Mouse (Mus musculus): ENCODE measurements around the gene Dmbt1. TPM values are rescaled to one million over a fixed set of nuclear protein-coding genes. Genes with fewer than 3 reads are reported as not detected.
A peak's percentile ranks its signal among the peaks of the same experiment; 100 is the strongest.
"Not testable (repeated sequence)": the region's sequence is repeated elsewhere in the genome, so short reads cannot be mapped to it uniquely, and the experiment has no call there.

Dmbt1 gene
- total and polyA plus RNA-seq, 3 experiments = not detected

DNA sequence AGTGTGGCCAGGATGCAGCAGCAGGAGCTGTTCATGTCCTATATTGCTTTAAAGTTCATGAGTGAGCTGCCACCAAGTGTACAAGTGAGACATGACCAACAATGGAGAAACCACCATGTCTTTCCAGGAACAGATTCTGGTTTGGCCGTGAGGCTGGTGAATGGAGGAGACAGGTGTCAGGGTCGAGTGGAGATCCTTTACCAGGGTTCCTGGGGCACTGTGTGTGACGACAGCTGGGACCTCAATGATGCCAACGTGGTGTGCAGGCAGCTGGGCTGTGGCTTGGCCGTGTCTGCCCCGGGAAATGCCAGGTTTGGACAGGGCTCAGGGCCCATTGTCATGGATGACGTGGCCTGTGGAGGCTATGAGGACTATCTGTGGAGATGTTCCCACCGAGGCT is 8.9 kb downstream of the Dmbt1 start:
- H3K27me3 ChIP-seq (replicated peaks) = peaks cover 74% of the 10 kb centered on the region
- H3K36me3 ChIP-seq (replicated peaks in 1 of 2; ENCODE audit: control insufficient read depth in 1 of 2, insufficient read depth in 1 of 2, low read length in 1 of 2); dilution Hi-C loops (cut with MboI; ENCODE audit: extremely low pct_ligation_motif_present, extremely low pct_unique_long_range_greater_than_20kb, low sequenced_read_pairs); H3K4me1 ChIP-seq (ENCODE audit: control insufficient read depth in 1 of 2, insufficient read depth in 2 of 2); H3K4me3 ChIP-seq (replicated peaks in 1 of 3; ENCODE audit: low read depth in 2 of 3, low read length in 2 of 3, poor library complexity in 1 of 3); DNase-seq (ENCODE audit: extremely low read depth); H3K27ac ChIP-seq (ENCODE audit: insufficient read depth, low read depth); in situ Hi-C loops (cut with MboI; ENCODE audit: low pct_ligation_motif_present, low pct_unique_long_range_greater_than_20kb, low sequenced_read_pairs); H3K79me2 ChIP-seq (replicated peaks; ENCODE audit: control insufficient read depth, extremely low read depth, insufficient read depth, poor library complexity, severe bottlenecking); H3K4me2 ChIP-seq (ENCODE audit: insufficient read depth, low read depth, poor library complexity, severe bottlenecking); H3K9me3 ChIP-seq (replicated peaks; ENCODE audit: low read length); H3K9ac ChIP-seq (ENCODE audit: insufficient read depth, low read depth): not testable (repeated sequence)

DNA sequence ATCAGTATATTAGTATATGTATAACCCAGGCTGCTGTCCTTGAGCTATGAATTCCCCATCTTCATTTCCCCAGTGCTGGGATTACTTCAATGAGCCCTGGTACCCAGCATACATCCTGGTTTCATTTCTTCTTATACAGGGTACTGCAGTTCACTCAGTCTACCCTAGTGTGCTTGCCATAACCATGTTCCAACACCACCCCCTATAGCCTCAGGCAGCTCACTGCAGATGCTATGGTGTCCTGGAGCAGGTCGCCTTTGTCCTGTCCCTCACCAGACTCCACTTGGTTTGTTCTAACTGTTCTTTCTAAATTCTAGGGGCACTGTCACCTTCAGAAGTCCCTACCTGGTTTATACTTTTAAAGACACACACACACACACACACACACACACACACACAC is 10.8 kb downstream of the Dmbt1 start:
- no peak overlapping the region for H3K4me2 ChIP-seq (ENCODE audit: insufficient read depth, low read depth, poor library complexity, severe bottlenecking)
- in situ Hi-C loops (cut with MboI; ENCODE audit: low pct_ligation_motif_present, low pct_unique_long_range_greater_than_20kb, low sequenced_read_pairs) = no loop called here
- H3K79me2 ChIP-seq (replicated peaks; ENCODE audit: control insufficient read depth, extremely low read depth, insufficient read depth, poor library complexity, severe bottlenecking) = no peaks in the 10 kb centered on the region
- H3K27ac ChIP-seq (ENCODE audit: insufficient read depth, low read depth) = no peak overlapping the region
- TF ChIP-seq CHD1 (IDR thresholded peaks at IDR 0.05; ENCODE audit: low read depth, low read length) = no peak
- peak in 1 of 2 experiments; percentile 44; a peak in 2 of 4 replicates for TF ChIP-seq CTCF (conservative IDR thresholded peaks at IDR 0.05 in 1 of 2, IDR thresholded peaks at IDR 0.05 in 1 of 2; ENCODE audit: low read depth in 2 of 2, low read length in 2 of 2)
- TF ChIP-seq RAD21 (IDR thresholded peaks at IDR 0.05; ENCODE audit: low read depth, low read length) = peak; percentile 44
- TF ChIP-seq POLR2AphosphoS2 (IDR thresholded peaks at IDR 0.05; ENCODE audit: low read depth, low read length) = no peak
- TF ChIP-seq TBP (conservative IDR thresholded peaks at IDR 0.05; ENCODE audit: low read depth, low read length) = no peak
- dilution Hi-C loops (cut with MboI; ENCODE audit: extremely low pct_ligation_motif_present, extremely low pct_unique_long_range_greater_than_20kb, low sequenced_read_pairs) = no loop called here
- H3K4me3 ChIP-seq (replicated peaks in 1 of 3; ENCODE audit: low read depth in 2 of 3, low read length in 2 of 3, poor library complexity in 1 of 3) = no peak overlapping the region
- peaks cover 69% of the 10 kb centered on the region for H3K27me3 ChIP-seq (replicated peaks)
- DNase-seq (ENCODE audit: extremely low read depth) = no peak
- peaks cover 2% of the 10 kb centered on the region for H3K9me3 ChIP-seq (replicated peaks; ENCODE audit: low read length)
- no peaks in the 10 kb centered on the region for H3K36me3 ChIP-seq (replicated peaks in 1 of 2; ENCODE audit: control insufficient read depth in 1 of 2, insufficient read depth in 1 of 2, low read length in 1 of 2)
- no peaks in the 10 kb centered on the region for H3K4me1 ChIP-seq (ENCODE audit: control insufficient read depth in 1 of 2, insufficient read depth in 2 of 2)
- no peak overlapping the region for H3K9ac ChIP-seq (ENCODE audit: insufficient read depth, low read depth)

DNA sequence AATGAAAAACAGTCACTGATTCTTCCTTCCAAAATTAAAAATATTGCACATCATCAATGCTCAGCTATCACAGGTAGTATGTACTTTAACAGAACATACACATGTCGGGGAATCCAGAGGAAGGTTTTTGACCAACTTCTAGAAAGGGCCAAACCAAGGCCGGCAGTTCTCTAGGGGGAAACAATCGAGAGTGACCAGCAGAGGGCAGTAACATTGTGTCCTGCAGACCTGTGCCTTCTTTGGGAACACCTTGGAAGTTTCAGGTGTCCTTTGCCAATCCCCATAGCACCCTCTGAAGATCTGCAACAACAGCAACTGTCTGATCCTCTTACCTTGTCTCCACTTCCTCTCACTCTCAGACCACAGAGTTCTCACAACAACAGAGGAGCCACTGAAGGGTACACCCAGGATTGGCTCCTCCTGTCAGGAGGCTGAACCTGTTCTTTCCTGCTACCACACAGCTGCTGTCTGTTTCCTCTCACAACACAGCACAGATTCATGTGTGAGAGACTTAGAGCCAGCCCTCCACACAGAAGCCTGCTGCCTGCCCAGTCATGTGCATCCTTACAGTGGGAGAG is 13.5 kb downstream of the Dmbt1 start:
- not testable (repeated sequence) for DNase-seq (ENCODE audit: extremely low read depth)

DNA sequence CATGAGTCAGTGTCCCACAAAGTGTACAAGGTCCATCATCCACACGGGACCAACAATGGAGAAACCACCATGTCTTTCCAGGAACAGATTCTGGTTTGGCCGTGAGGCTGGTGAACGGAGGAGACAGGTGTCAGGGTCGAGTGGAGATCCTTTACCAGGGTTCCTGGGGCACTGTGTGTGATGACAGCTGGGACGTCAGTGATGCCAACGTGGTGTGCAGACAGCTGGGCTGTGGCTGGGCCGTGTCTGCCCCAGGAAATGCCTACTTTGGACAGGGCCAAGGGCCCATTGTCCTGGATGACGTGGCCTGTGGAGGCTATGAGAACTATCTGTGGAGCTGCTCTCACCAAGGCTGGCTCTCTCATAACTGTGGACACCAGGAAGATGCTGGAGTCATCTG is 18.0 kb downstream of the Dmbt1 start:
- H3K36me3 ChIP-seq (replicated peaks in 1 of 2; ENCODE audit: control insufficient read depth in 1 of 2, insufficient read depth in 1 of 2, low read length in 1 of 2); H3K4me2 ChIP-seq (ENCODE audit: insufficient read depth, low read depth, poor library complexity, severe bottlenecking); H3K79me2 ChIP-seq (replicated peaks; ENCODE audit: control insufficient read depth, extremely low read depth, insufficient read depth, poor library complexity, severe bottlenecking); in situ Hi-C loops (cut with MboI; ENCODE audit: low pct_ligation_motif_present, low pct_unique_long_range_greater_than_20kb, low sequenced_read_pairs); H3K9ac ChIP-seq (ENCODE audit: insufficient read depth, low read depth); H3K9me3 ChIP-seq (replicated peaks; ENCODE audit: low read length); H3K4me1 ChIP-seq (ENCODE audit: control insufficient read depth in 1 of 2, insufficient read depth in 2 of 2); H3K27ac ChIP-seq (ENCODE audit: insufficient read depth, low read depth); DNase-seq (ENCODE audit: extremely low read depth); H3K4me3 ChIP-seq (replicated peaks in 1 of 3; ENCODE audit: low read depth in 2 of 3, low read length in 2 of 3, poor library complexity in 1 of 3); dilution Hi-C loops (cut with MboI; ENCODE audit: extremely low pct_ligation_motif_present, extremely low pct_unique_long_range_greater_than_20kb, low sequenced_read_pairs): not testable (repeated sequence)
- peaks cover 61% of the 10 kb centered on the region for H3K27me3 ChIP-seq (replicated peaks)

More for the DNA sequence above, 13.5 kb downstream of the Dmbt1 start:
- H3K4me3 ChIP-seq (replicated peaks in 1 of 3; ENCODE audit: low read depth in 2 of 3, low read length in 2 of 3, poor library complexity in 1 of 3); H3K79me2 ChIP-seq (replicated peaks; ENCODE audit: control insufficient read depth, extremely low read depth, insufficient read depth, poor library complexity, severe bottlenecking); dilution Hi-C loops (cut with MboI; ENCODE audit: extremely low pct_ligation_motif_present, extremely low pct_unique_long_range_greater_than_20kb, low sequenced_read_pairs); H3K9ac ChIP-seq (ENCODE audit: insufficient read depth, low read depth); in situ Hi-C loops (cut with MboI; ENCODE audit: low pct_ligation_motif_present, low pct_unique_long_range_greater_than_20kb, low sequenced_read_pairs); H3K4me2 ChIP-seq (ENCODE audit: insufficient read depth, low read depth, poor library complexity, severe bottlenecking); H3K9me3 ChIP-seq (replicated peaks; ENCODE audit: low read length); H3K4me1 ChIP-seq (ENCODE audit: control insufficient read depth in 1 of 2, insufficient read depth in 2 of 2); H3K36me3 ChIP-seq (replicated peaks in 1 of 2; ENCODE audit: control insufficient read depth in 1 of 2, insufficient read depth in 1 of 2, low read length in 1 of 2); H3K27ac ChIP-seq (ENCODE audit: insufficient read depth, low read depth): not testable (repeated sequence)
- H3K27me3 ChIP-seq (replicated peaks) = peaks cover 61% of the 10 kb centered on the region
- peak; percentile 10 to 51; a peak in 2 of 4 replicates for TF ChIP-seq CTCF (conservative IDR thresholded peaks at IDR 0.05 in 1 of 2, IDR thresholded peaks at IDR 0.05 in 1 of 2; ENCODE audit: low read depth in 2 of 2, low read length in 2 of 2)
